Mouse (Mus musculus): ENCODE results near the gene Fbxl3. TPM values are rescaled to one million over a fixed set of nuclear protein-coding genes. Genes with fewer than 3 reads are reported as not detected.

The Fbxl3 gene
- polyA plus RNA-seq (2012; ENCODE audit: insufficient read depth, insufficient read length, missing spikeins), result 28.3 and 43.4 TPM in 2 replicates

- peaks cover 6% of the 10 kb centered on the region for H3K4me1 ChIP-seq (ENCODE audit: control insufficient read depth, insufficient read depth, insufficient read length, low read length)
- H3K27ac ChIP-seq (replicated peaks; ENCODE audit: low read depth, low read length), result peak within 1 kb of the TSS; percentile 100
- peak within 1 kb of the TSS; percentile 100 for H3K4me3 ChIP-seq (ENCODE audit: insufficient read depth, low read depth, low read length)
Measured at GRCm38 (mm10) chr14:103099238-103099933, at the start of gene Fbxl3. Fbxl3 (minus strand) TSS chr14:103099566.

GRCm38 (mm10) chr14:103131991-103132390 is 32.6 kb upstream of the Fbxl3 start:
- Histone ChIP-seq H3K4me1 (ENCODE audit: control insufficient read depth, insufficient read depth, insufficient read length, low read length) (no peaks in the 10 kb centered on the region), H3K27ac (replicated peaks; ENCODE audit: low read depth, low read length) (no peak overlapping the region), H3K4me3 (ENCODE audit: insufficient read depth, low read depth, low read length) (no peak overlapping the region)

- no peak overlapping the region for H3K4me3 ChIP-seq (ENCODE audit: insufficient read depth, low read depth, low read length)
- no peaks in the 10 kb centered on the region for H3K4me1 ChIP-seq (ENCODE audit: control insufficient read depth, insufficient read depth, insufficient read length, low read length)
- no peak overlapping the region for H3K27ac ChIP-seq (replicated peaks; ENCODE audit: low read depth, low read length)
Measured at GRCm38 (mm10) chr14:103125756-103126155, 26.4 kb upstream of the Fbxl3 start.

- H3K27ac ChIP-seq (replicated peaks; ENCODE audit: low read depth, low read length), result no peak overlapping the region
- no peaks in the 10 kb centered on the region for H3K4me1 ChIP-seq (ENCODE audit: control insufficient read depth, insufficient read depth, insufficient read length, low read length)
- H3K4me3 ChIP-seq (ENCODE audit: insufficient read depth, low read depth, low read length), result no peak overlapping the region
Measured at GRCm38 (mm10) chr14:103114994-103115670, 15.8 kb upstream of the Fbxl3 start.

GRCm38 (mm10) chr14:103112606-103113363 is 13.4 kb upstream of the Fbxl3 start:
- H3K27ac ChIP-seq (replicated peaks; ENCODE audit: low read depth, low read length), result no peak overlapping the region
- H3K4me1 ChIP-seq (ENCODE audit: control insufficient read depth, insufficient read depth, insufficient read length, low read length), result no peaks in the 10 kb centered on the region
- H3K4me3 ChIP-seq (ENCODE audit: insufficient read depth, low read depth, low read length), result no peak overlapping the region

DNA sequence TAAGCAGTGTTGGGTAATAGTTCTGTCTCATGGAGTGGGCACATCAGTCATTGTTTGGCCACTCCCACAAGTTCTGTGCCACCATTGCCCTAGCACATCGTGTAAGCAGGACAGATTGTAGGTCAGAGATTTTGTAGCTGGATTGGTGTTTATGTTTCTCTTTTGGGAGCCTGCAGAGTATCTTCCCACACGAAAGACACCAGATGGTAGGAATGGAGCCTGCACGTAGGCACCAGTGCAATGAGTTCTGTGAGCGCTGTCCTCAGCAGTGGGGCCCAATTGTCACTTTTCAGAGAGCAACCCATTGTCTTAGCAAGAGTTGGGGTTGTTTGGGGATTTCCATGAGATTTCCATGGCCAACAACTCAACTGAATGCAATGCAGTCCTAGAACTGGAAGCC is 10.6 kb upstream of the Fbxl3 start:
- H3K4me3 ChIP-seq (ENCODE audit: insufficient read depth, low read depth, low read length), result no peak overlapping the region

GRCm38 (mm10) chr14:103106301-103106700 is 6.9 kb upstream of the Fbxl3 start:
- Histone ChIP-seq H3K27ac (replicated peaks; ENCODE audit: low read depth, low read length) (no peak overlapping the region), H3K4me1 (ENCODE audit: control insufficient read depth, insufficient read depth, insufficient read length, low read length) (no peaks in the 10 kb centered on the region), H3K4me3 (ENCODE audit: insufficient read depth, low read depth, low read length) (no peak overlapping the region)

More for the DNA sequence above, 10.6 kb upstream of the Fbxl3 start:
- no peak overlapping the region for H3K27ac ChIP-seq (replicated peaks; ENCODE audit: low read depth, low read length)
- no peaks in the 10 kb centered on the region for H3K4me1 ChIP-seq (ENCODE audit: control insufficient read depth, insufficient read depth, insufficient read length, low read length)

DNA sequence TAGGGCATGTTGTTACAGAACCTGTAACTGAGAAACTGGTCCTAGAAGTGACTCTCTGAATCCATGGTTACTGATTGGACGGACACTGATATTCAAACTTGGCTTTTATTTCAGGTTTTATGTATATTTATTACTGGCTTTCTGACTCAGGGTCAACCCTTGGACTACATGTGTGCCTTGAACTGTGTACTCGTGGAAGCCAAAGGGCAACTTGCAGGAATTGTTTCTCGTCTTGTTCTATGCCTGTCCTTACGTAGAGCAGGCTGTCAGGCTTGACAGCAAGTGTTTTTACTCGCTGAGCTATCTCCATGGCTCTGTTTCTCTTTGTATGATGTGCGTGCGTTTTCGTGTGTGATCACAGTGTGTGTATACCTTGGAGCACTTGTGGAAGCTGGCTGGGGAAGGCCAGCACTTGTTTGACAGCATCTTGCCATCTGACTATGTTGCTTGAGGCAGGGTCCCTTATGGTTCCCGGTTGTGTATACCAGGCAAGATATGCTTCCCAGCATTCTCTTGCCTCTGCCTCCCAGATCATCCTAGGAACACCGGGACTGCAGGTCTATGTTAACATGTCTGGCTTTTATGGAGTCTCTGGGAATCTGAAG is 3.5 kb upstream of the Fbxl3 start:
- Histone ChIP-seq H3K27ac (replicated peaks; ENCODE audit: low read depth, low read length) (no peak overlapping the region), H3K4me3 (ENCODE audit: insufficient read depth, low read depth, low read length) (no peak overlapping the region), H3K4me1 (ENCODE audit: control insufficient read depth, insufficient read depth, insufficient read length, low read length) (no peaks in the 10 kb centered on the region; the same call in 1 of the 2 replicates)

DNA sequence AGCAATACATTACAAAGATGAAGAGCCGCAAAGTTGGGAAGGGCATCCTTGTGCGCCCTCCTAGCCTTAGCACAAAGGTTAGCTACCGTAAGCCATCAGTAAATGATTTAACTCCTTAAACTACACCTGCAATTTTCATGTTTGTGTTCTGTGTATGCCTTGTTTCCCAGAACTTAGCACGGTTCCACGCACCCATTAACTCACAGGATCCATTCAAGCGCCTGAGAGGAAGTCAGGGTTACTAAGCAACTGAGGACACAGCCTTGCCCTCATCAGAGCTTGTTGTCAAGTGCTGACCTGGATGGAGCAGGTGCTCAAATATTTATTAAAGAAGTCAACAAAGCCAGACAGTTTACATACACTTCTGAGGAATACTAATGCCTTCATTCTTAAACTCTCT is 2.9 kb upstream of the Fbxl3 start:
- Histone ChIP-seq H3K4me3 (ENCODE audit: insufficient read depth, low read depth, low read length) (no peak overlapping the region), H3K27ac (replicated peaks; ENCODE audit: low read depth, low read length) (no peak overlapping the region), H3K4me1 (ENCODE audit: control insufficient read depth, insufficient read depth, insufficient read length, low read length) (peaks cover 3% of the 10 kb centered on the region)

- no peak overlapping the region for H3K4me3 ChIP-seq (ENCODE audit: insufficient read depth, low read depth, low read length)
- H3K27ac ChIP-seq (replicated peaks; ENCODE audit: low read depth, low read length), result no peak overlapping the region
- peaks cover 6% of the 10 kb centered on the region for H3K4me1 ChIP-seq (ENCODE audit: control insufficient read depth, insufficient read depth, insufficient read length, low read length)
Measured at GRCm38 (mm10) chr14:103101171-103101570, 1.8 kb upstream of the Fbxl3 start.

GRCm38 (mm10) chr14:103100296-103100695 is 930 bp upstream of the Fbxl3 start:
- H3K27ac ChIP-seq (replicated peaks; ENCODE audit: low read depth, low read length), result no peak overlapping the region
- peaks cover 6% of the 10 kb centered on the region for H3K4me1 ChIP-seq (ENCODE audit: control insufficient read depth, insufficient read depth, insufficient read length, low read length)
- H3K4me3 ChIP-seq (ENCODE audit: insufficient read depth, low read depth, low read length), result no peak overlapping the region

- Histone ChIP-seq H3K4me3 (ENCODE audit: insufficient read depth, low read depth, low read length) (peak overlapping the region; percentile 100), H3K4me1 (ENCODE audit: control insufficient read depth, insufficient read depth, insufficient read length, low read length) (peaks cover 6% of the 10 kb centered on the region), H3K27ac (replicated peaks; ENCODE audit: low read depth, low read length) (peak overlapping the region; percentile 100)
Measured at GRCm38 (mm10) chr14:103098587-103099235, 655 bp downstream of the Fbxl3 start.

GRCm38 (mm10) chr14:103098213-103098586 is 1.2 kb downstream of the Fbxl3 start:
- Histone ChIP-seq H3K27ac (replicated peaks; ENCODE audit: low read depth, low read length) (peak overlapping the region; percentile 84), H3K4me1 (ENCODE audit: control insufficient read depth, insufficient read depth, insufficient read length, low read length) (peaks cover 6% of the 10 kb centered on the region), H3K4me3 (ENCODE audit: insufficient read depth, low read depth, low read length) (peak overlapping the region; percentile 100)

DNA sequence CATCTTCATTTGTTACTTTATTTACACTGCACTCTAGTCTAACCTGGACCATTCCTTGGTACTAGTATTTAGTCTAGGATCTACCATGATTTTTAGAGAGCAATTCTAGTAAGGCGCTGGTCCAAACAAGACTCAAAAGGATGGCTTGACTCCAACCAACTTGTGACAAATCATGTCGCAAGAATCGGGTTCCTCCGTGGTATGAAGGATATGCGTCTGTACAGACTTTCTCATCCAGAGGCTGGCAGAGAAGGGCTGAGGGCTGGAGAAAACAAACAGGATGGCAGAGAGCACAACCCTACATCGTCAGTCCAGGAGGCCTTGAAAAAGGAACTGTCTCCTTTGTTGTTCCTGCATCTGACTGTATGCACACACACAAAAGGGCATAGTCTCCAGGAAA is 2.7 kb downstream of the Fbxl3 start:
- H3K4me1 ChIP-seq (ENCODE audit: control insufficient read depth, insufficient read depth, insufficient read length, low read length), result peaks cover 6% of the 10 kb centered on the region
- H3K4me3 ChIP-seq (ENCODE audit: insufficient read depth, low read depth, low read length), result no peak overlapping the region
- no peak overlapping the region for H3K27ac ChIP-seq (replicated peaks; ENCODE audit: low read depth, low read length)

- H3K4me1 ChIP-seq (ENCODE audit: control insufficient read depth, insufficient read depth, insufficient read length, low read length), result peaks cover 6% of the 10 kb centered on the region
- no peak overlapping the region for H3K4me3 ChIP-seq (ENCODE audit: insufficient read depth, low read depth, low read length)
- no peak overlapping the region for H3K27ac ChIP-seq (replicated peaks; ENCODE audit: low read depth, low read length)
Measured at GRCm38 (mm10) chr14:103095826-103096225, 3.5 kb downstream of the Fbxl3 start.
